Mouse (Mus musculus): ENCODE data around the gene Eps8l3.

- TF ChIP-seq CTCF (IDR thresholded peaks at IDR 0.05; ENCODE audit: borderline replicate concordance, insufficient read depth, low read depth, low read length) = no peak
- TF ChIP-seq POLR2A (IDR thresholded peaks at IDR 0.05; ENCODE audit: borderline replicate concordance, insufficient read depth, low read length) = no peak
These were observed 39.6 kb downstream of the Eps8l3 start for GRCm38 (mm10) chr3:107916674-107917073.

All from cerebellum, adult 2 months (tissue).